Mouse (Mus musculus) spleen, adult 12 weeks (tissue): ENCODE data around the gene Rab17.

Experiments used
- DNase-seq: peaks from one replicate; pipeline ENCODE4 v3.0.0; 2022; ENCODE audit warnings: low spot score

Gene Rab17

GRCm38 (mm10) chr1:90995916-90996315, 26.5 kb upstream of the Rab17 start:
- no peak for DNase-seq

DNA sequence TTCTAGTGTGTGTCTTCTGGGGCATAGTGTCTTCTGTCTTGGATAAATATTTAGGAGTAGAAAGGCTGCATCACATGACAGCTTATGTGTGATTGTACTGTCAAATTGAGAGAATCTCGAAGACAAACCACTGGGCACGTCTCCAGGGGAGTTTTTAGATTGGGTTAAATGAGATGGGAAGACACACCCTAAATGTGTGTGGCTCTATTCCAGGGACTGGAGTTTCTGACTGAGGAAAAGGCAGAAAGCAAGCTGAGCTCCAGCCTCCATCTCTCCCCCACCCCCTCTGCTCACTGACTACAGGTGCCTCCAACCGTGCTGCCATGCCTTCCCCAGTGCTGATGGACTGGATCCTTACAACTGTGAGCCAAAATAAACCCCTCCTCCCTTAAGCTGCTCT, 11.9 kb upstream of the Rab17 start:
- DNase-seq = no peak

DNA sequence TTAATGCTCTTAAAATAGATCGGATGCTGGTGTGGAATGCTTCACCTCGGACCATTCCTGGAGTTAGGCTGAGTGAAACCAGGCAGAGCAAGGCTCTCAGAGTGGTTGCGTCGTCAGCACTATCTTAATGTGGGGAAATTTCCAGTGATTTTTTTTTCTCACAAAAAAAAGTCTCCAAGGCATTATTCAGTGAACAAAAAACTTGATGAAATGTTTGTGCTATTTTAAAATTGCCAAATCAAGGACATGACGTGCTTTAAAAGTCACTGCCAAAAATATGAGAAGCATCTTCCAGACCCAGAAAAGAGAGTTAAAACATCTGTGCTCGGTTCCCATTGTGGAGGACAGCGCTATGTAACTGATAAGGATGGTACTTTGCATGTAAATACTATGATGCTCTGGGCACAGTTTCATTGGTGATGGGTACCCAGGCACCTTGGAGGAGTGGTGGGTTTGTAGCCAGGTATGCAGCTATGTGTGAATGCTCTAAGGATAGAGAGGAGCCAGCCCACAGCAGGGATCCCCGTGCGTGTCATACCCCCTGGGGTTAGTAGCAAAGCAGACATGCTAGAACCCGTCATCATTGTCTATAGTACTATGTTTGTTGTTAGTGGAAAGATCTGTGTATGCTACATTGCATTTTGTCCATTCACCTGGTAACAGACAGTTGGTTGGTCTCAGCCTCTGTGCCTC, 11.3 kb upstream of the Rab17 start:
- no peak for DNase-seq

GRCm38 (mm10) chr1:90975960-90976359, 6.5 kb upstream of the Rab17 start:
- no peak for DNase-seq

DNA sequence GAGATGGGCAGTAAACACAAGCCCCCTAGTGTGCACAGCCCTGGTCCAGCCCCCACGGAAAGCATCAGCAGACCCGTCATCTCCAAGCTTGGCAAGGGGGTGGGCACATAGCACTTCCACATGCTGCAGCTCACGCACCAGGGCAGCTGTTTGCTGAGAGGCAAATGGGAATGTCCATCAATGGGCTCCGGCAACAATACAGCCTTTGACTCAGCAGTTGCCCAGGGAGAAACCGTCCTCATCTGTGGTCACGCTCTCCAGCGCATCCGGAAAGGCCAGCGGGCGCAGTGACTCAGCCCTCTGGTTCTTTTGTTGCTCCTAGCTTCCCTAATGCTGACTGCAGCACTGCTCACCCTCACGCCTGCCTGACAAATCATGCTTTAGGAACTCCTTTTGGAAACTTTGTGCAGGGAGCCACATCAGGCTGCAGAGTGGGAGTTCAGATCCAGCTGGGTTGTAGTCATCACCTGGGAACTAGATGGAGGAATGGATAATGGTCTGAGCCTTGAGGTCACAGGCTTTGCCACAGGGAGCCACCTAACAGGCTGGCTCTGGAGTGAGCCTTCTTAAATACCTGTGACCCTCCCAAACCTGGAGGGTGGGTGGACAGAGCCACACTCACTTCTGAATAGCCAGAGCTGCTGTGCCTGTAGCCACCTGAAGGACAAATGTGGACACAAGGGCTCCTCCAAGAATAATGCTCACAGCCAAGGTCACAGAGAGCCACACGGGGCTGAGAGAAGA, 5.6 kb upstream of the Rab17 start:
- no peak for DNase-seq

DNA sequence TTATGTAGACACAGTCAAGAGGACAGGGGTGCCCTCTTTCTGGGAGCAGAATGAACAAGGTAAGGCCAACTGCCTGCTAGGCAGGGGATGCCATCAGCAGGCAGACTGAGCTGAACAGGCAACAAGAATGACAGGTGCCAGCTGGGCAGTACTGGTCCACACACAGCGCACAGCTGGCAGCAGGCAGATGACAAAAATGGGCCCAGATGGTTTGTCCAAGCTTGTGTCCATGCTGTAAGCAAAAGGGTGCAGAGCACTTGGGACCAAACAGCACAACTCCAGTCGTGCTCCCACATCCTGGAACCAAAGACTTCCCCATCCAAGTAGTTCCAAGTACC, 4.1 kb upstream of the Rab17 start:
- DNase-seq = no peak

DNA sequence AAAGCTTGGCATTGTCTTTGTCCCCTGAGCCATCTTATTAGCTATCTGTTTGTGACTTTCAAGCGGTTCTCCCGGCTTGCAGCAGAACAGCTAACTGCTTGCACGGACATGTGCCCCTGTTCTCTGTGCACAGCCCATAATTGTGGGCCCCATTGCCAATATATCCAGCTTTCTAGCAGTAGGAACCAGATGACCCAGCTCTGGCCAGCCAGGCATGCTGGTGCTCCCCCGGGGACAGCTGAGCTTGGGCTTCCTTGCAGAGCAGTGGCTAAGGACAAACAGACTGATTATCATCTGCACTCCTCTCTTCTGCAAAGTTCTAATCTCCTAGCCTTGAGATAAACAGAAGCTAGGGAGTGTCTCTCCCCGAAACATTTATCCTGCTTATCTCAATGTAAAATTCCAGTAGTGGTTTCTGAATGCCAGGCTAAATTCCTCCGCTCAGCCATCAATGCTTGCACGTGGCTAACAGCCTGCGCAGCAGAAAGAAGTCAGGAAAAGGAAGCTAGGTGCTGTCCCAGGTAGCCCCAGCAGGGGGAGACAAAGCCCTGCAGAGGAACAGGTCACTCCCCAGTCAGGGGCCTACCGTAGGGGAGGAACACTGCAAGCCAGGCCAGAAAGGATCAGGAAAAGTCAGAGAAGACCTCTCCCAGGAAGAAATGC, 3.6 kb upstream of the Rab17 start:
- DNase-seq = peak; percentile 56

DNA sequence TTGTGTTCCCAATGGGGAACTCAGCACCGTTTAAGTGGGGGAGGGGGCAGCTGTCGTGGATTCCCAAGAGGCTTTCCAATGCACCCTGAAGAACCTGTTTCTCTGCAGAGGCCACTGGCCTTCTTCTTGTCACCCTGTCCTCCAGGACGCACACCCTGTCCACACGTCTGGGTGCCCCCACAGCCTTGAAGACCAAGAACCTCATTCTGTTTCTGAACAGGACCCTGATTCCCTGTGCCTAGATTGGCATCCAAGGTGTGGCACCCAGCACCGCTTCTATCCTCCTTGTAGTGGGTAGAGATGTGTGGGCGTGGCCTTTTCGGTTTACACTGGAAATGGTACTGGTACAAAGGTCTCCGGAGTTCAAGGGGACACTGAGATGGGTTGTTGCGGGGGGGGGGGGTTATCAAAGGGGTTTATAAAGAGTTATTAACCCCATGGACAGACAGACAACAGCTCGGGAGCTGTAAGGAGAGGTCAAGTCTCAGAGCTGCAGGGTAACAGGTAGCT, 475 bp upstream of the Rab17 start:
- DNase-seq = no peak

GRCm38 (mm10) chr1:90968649-90969048, 812 bp downstream of the Rab17 start:
- no peak for DNase-seq

- DNase-seq = no peak
Observed at GRCm38 (mm10) chr1:90967583-90967982, 1.9 kb downstream of the Rab17 start.

DNA sequence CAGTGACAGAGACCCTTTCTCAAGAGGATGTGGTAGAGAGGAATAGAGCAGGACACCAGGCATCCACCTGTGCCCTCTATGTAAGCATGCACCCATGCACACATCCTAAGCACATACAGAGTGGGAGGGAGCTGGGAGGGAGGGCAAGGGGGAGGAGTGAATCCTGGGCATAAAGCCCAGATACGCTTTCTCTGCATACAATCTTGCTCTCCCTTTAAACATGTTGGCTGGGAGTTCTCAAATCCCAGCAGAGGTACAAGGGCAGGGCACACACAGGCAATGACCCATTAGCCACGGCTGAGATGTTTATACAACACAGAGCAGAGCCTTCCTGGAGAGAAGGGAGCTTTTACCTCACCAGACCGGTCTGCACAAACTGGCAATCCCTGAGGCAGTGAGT, 6.5 kb downstream of the Rab17 start:
- no peak for DNase-seq

DNA sequence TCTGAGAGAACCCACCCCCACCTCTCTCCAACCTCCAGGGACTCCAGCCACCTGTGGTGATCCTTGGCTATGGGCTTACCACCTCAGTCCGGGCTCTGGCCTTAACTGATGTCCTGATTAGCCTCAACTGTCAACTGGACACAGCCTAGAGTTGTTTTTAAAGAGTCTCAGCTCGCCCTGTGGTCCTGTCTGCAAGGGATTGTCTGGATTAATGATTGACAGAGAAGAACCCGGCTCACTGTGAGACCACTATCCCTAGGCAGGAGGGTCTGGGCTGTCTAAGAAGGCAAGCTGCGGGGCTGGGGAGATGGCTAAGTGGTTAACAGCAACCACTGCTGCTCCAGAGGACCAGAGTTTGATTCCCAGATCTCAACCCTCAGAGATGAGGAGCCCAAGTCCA, 6.9 kb downstream of the Rab17 start:
- no peak for DNase-seq

DNA sequence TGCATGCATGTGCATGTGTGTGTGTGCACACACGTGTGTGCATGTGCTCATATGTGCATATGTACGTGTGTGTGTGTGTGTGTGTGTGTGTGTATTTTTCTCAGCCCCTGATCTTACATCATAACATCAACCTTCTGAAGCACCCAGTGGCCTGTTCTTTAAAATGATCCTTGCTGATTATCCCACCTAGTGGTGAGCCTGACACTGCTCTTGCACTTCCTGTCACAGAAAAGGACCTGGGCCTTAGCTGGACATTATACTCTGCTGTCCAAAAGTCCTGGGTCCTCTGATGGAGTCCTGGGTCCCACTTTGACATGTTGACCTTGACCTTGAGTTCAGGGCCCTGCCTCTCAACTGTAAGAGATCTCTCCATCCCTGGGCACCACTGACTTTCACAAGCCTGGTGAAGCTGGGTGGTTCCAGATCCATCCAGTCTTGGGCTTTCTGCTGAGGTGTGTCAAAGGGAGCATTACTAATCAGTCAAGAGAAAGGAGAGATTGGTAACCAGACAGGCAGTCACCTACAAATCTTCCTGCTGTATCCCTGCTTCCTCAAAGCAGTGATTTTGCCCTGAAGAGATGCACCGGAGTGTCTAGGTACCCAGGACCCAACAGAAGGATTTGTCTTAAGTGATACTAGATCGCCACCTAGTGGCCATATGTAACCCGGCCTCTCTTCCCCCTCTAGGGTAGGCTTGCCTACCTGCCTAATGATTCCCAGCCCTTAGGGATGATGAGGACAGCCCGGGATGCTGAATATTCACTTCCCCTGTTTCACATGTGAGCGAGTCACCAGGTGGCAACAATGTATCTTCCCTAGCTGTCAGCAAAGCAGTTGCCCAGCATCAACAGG, 13.0 kb downstream of the Rab17 start:
- peak; percentile 15 for DNase-seq

DNA sequence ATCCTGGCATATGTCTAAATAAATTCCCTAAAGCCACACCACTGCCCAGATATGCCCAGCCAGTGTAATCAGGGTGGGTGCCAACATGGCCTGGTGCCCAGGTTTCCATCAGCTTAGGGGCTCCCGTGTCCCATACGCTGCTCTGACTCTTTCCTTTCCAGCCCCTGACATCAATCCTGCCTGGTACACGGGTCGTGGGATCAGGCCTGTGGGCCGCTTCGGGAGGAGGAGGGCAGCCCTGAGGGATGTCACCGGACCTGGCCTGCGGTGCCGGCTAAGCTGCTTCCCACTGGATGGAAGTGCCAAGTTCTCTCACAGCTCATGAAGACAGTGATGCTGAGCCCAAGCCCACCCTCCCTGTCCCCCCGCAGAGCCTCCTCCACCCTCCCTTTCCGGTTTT, 15.8 kb downstream of the Rab17 start:
- no peak for DNase-seq

DNA sequence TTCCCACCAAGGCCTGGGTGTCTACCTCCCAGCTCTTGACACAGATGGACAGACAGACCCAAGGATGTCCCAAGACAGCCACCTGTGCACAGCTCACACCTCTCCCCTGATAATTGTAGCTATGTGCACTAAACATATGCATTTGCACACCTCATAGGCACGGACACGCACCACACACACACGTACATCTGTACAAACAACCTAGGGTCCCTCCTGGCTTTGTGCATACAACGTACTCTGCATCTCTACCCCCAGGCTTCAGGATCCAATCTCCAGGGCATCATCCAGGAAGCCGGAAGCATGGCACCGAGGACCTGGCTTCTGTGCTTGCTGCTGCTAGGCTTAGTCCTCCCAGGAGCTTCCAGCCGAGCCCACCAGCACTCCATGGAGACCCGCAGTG, 16.7 kb downstream of the Rab17 start, which contains the start of gene Prlh:
Prlh (plus strand) TSS at position 301 of the 400 bp plus-strand sequence.
- DNase-seq = no peak

- DNase-seq = no peak
Observed at GRCm38 (mm10) chr1:90951670-90952069, 17.8 kb downstream of the Rab17 start.

DNA sequence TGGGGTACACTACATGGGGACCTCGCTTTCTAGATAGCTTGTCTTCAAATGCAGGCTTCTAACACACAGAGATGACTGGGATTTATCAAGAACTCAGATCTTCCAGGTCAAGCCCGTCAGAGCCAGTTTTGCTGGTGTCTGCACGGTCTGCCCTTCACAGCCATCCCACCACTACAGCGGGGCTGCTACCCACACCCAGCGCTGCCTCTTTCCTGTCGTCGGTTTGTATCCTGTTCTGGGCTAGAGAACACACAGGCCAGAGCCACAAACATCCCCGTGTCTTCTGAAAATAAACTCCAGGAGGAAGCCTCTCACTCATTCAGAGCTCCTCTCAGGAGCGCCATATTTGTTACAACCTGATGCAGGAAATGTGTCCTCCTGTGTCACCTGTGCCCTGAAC, 20.2 kb downstream of the Rab17 start:
- DNase-seq = no peak

GRCm38 (mm10) chr1:90947252-90947651, 22.2 kb downstream of the Rab17 start:
- DNase-seq = no peak

GRCm38 (mm10) chr1:90945171-90945570, 24.3 kb downstream of the Rab17 start:
- DNase-seq = no peak

GRCm38 (mm10) chr1:90939980-90940379, 29.5 kb downstream of the Rab17 start:
- no peak for DNase-seq

DNA sequence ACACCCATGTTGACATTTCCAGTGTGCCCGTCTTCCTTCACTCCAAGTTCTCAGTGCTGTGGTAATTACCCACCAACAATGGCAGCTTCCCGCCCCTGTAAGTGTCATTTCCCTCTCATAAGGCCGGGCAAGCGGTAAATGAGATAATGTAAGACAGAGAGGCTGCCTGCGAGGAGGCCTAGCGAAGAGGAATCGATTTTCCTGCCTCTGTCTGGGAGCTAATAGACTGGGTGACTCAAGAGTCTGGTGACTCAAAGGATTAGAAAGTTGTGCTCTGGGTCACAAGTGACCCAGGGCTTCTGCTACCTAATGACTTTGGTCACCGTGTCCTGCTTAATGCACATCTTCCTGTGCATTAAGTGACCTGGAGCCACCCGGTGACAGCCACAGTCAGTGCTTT, 32.5 kb downstream of the Rab17 start:
- no peak for DNase-seq

DNA sequence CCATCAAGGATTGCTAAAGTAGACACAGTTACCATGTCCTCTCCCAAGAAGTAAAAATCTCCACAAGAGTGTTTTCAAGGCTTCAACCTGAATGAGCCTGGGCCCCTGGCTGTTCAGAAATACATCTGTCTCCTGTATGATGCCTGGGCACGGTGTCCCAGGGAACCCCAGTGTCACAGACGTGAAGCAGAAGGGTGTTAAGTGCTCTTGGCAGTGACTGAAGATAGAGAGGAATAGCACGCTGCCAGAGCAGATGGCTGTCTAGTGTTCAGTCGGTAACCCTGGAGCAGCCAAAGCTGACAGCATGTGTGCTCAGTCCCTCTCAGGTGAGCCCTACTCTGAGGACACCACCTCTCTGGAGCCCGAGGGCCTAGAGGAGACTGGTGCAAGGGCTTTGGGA, 36.5 kb downstream of the Rab17 start:
- no peak for DNase-seq
